Mouse (Mus musculus) large intestine, adult 2 months (tissue): ENCODE data around the gene Chit1. TPM values are rescaled to one million over a fixed set of nuclear protein-coding genes. Genes with fewer than 3 reads are reported as not detected.

ENCODE experiments used
- DNase-seq: peaks from one replicate; pipeline ENCODE4 v3.0.0-alpha.2; 2012; ENCODE audit warnings: low read depth, low spot score
- WGBS: fragments of 180-500 bp; shearing (Covaris S2); methylation state at CpG from one replicate; pipeline ENCODE4 v1.1.7; 2018; 5-methylcytosine and 5-hydroxymethylcytosine counted together
- polyA plus RNA-seq: library from polyadenylated mRNA; depleted of rRNA; stranded (reverse); fragments of >200 nt; gene quantifications from 2 replicates; pipeline ENCODE4 v1.2.3, GENCODE M21; 2012; rRNA removed

Chit1 gene
- not detected in 2 replicates for polyA plus RNA-seq

DNA sequence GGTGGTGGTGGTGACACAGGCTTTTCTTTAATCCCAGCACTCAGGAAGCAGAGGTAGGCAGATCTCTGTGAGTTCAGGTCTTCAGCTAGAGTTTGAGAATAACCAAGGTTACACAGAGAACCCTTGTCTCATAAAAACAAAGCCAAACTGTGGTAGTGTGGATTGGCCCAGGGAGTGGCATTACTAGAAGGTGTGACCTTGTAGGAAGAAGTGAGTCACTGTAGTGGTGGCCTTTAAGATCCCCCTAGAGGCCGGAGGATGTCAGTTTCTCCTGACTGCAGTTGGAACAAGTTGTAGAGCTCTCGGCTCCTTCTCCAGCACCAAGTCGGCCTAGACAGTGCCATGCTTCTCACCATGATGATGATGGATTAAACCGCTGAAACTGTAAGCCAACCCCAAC lies at the start of gene Chit1:
Chit1 (plus strand) TSS at position 264 of the 400 bp plus-strand sequence.
- WGBS, result 65% methylated on average over 4 of the region's 4 CpGs
- no peak for DNase-seq

DNA sequence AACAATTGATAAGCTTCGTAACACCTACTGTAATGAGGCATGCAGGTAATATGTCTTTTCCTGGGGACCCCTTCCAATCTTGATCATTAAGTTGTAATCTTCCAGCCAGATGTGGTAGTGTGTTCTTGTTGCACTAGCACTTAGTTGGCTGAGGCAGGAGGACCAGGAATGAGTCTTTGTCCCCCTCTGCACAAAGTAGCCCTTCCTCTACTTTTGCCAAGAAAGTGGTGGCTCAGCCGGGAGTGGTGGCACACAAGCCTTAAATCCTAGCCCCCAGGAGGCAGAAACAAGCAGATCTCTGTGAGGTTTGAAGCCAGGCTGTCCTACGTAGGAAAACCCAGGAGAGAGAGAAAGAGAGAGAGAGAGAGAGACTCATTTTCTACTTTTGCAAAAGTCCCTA lies 49.1 kb upstream of the Chit1 start:
- no peak for DNase-seq
- WGBS, result 70% methylated on average over 3 of the region's 3 CpGs

DNA sequence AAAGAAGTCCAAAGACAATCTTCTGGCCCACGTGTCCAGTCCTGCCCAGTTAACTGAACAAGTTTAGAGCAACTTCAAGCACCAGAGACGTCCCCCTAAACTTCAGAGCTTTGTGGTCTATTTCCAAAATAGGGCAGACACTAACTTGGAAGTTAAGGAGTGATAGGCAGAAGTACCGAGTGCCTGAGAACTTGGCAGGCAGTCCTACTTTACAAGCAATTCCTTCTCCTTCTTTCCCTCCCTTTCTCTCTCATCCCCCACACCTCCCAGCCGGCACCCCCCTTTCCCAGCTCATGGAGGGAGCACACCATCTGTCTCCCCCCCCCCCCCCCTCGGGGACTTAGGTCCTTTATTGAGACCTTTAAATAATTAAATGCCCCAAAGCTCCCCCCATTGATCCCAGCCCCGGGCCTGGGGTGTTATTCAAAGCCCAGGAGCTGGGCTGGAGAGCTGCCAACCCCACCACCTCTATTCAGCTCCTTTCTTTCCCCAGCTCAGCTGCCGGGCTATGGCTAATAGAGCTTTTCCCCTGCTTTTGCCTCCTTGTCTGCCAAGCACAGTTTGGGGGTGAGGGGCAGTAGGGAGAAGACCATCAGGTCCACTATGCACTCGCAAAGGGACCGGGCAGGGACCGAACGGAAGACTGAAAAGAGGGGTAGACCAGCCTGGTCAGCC lies 48.5 kb upstream of the Chit1 start:
- WGBS, result 25% methylated on average over 11 of the region's 11 CpGs
- DNase-seq, result no peak

DNA sequence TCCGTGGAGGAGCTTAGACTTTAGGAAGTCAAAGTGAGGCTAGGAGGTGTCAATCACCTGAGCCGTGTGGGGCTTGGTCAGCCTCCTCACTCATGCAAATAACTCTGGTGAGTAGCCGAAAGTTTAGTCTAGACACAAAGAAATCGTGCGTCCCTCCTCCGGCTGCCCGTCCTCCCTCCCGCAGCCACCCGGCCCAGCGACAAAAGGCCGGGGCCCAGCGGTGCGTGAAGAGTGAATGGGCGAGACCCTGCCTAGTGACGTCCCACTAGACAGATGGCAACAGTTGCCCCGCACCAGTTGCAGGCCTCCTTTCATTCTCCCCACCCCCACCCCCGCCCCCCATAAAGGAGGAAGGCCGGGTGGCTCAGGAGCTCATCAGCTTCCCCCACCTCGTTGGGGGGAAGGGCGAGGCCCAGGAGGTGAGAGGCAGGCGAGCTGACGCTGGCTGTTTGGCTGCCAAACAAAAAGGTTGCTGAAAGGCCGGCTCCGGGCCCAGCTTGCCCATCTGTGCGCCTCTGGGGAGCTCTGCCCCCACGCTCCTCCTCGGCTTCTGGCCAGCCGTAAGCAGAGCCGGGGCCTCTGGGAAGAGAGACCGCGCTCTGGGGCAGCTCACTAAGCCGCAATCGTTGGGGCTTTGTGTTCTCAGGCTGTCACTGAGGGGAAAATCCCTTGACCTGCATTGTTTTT lies 47.8 kb upstream of the Chit1 start:
- 9% methylated on average over 33 of the region's 33 CpGs for WGBS
- no peak for DNase-seq

DNA sequence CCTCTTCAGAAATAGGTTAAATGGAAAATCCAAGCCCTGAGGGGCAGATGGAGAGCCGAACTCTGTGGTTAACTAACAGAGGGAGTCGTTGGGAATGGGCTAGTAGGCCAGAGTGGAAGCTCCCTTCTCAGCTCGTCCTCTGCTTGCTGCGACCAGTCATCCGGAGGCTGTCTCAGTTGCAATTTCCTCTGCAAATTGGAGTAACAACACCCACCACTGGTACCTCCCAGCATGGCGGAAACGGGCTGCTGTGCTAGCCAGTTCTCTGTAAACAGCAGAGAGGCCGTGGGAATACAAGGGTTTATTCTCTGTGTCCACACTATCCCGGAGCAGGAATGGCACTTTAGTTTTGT lies 47.3 kb upstream of the Chit1 start:
- 14% methylated on average over 9 of the region's 9 CpGs for WGBS
- DNase-seq, result no peak

DNA sequence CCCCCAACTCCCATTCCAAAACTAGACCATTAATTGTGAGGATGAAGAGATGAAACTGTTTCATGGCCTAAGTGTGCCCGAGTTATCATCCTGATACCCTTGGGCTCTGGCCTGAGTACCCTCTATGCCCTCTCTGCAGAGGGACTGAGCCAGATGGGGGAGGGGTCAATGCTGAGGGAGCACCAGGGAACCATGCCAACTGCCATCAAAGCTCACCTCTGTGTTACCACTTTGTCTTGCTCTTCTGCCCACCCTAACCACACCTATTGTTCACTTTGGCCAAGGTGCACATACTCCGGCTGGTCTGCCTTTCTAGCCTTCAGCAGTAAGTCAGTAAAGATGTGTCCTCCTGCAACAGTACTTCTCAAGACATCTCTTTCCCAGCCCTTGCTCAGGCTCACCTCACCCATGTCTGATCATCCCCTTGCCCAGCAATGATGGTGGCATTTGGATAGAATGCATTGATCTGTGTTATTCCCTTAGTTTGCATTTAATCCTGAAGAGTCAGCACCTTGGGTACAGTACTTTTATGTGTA lies 46.7 kb upstream of the Chit1 start:
- 62% methylated on average over 2 of the region's 2 CpGs for WGBS
- DNase-seq, result no peak

DNA sequence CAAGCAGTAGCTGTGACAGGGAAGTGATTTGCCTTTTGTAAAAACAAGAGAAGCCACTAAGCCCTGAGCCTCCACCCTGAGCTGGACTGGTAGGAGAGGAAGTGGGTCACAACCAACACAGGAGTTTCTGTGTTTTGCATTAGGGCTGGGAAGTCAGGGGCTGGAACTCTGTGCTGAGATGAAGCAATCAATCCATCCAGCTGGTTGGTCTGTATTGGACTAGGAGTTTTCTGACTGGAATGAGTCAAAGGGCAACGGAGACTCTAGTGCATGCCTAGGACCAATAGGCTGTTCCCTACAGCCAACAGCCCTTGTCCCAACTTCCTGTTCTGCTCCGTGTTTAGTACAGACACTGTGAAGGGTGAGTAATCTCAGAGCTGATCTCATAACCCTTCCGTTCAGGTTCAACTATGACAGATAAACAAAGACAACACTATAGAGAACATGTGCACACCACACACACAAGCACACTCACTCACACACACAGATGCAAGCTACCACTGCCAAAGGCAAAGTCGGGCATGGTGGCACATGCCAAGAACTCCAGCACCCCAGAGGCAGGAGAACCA lies 45.7 kb upstream of the Chit1 start:
- WGBS, result 14% methylated on average over 4 of the region's 4 CpGs
- DNase-seq, result no peak

DNA sequence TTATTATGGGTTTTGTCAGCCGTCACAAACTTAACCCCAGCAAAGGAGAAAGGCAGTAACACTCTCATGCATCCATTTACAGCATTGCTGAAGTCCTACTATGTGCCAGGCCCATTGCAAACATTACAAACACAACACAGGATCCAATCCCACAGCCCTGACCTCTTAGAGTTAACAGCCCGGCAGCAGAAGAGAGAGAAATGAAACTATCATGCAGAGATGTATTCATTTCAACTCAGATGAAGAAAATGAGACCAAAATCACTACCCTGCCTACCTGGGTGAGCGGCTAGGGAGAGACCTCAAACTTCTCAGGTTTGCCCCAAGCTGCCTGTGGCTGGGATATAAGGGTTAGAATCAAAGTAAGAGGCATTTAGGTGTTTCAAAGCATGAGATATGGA lies 44.5 kb upstream of the Chit1 start:
- whole genome bisulfite sequencing, result 37% methylated on average over 3 of the region's 3 CpGs
- DNase-seq, result no peak

DNA sequence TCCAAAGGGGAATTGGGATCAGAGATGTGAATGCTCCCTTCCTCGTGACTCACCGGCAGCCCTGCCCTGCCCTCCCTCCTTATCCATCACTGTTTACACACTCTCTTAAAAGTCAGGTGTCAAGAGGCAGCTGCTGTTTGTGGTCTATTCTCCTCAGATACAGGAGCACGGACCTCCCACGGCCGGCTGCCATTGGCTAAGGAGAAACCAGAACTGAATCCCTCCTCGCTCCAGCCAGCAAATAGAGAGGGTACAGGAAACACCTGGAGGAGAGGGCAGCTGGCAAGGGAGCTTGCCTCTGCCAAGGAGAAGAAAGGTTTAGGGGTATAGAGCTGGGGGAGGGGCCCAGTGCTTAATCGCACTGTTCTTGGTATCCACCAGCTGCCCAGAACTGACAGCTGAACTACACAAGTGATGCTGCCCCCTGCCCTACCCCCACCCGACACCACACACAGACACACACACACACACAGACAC lies 43.9 kb upstream of the Chit1 start:
- 7% methylated on average over 8 of the region's 8 CpGs for WGBS
- DNase-seq, result no peak

DNA sequence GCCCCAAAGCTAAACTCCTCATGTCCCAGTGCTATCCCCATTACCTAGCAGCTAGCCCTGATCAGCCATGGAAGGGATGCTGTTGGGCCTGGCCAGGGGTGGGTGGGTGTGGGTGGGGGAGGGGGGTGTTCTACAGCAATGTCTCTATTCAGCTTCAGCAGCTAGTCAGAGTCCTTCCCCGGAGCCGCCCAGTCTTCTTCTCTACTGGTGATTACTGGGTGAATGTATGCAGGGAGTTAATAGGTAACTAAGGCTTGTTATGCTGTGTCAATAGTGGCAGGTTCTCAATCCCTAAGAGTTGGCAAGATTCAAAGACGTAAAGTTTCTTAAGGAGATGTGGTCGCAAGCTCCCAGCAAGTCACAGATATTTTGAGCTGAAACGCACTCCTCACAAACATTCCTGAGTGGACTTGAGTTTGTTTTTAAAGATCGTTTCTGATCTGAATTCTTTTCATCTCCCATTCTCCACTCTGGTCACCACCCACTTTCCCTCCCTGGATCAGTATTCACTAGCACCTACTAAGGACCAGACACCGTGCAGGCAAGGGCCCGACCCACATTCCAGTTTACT lies 40.9 kb upstream of the Chit1 start:
- 26% methylated on average over 8 of the region's 8 CpGs for WGBS
- no peak for DNase-seq

DNA sequence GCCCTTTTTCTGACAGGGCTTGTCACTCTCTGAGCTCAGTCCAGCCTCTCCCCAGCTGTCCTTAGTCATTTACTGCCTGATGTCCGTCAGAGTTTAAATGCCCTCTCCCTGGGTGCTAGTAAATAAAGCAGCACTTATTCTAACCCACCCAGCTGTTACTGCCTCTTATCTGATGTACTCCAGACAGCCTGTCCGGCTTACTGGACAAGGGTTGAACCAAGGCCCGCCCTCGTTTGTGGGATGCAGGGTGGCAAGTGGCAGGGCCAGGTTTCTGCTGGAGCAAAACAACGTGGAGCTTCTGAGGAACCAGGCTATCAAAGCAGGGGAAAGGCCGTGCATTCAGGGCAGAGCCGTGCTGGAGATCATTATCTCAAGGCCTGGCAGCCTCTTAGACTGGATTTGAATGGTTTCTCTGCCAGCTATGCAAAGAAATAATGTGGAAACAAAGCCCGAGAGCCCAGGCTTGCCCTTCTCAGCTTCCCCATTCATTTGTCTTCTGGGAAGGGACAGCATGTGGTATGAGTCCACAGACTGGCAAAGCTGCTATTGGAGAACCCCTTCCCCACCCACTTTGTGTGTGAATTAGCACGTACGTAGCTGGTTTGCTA lies 39.5 kb upstream of the Chit1 start:
- WGBS, result 25% methylated on average over 10 of the region's 10 CpGs
- DNase-seq, result no peak

DNA sequence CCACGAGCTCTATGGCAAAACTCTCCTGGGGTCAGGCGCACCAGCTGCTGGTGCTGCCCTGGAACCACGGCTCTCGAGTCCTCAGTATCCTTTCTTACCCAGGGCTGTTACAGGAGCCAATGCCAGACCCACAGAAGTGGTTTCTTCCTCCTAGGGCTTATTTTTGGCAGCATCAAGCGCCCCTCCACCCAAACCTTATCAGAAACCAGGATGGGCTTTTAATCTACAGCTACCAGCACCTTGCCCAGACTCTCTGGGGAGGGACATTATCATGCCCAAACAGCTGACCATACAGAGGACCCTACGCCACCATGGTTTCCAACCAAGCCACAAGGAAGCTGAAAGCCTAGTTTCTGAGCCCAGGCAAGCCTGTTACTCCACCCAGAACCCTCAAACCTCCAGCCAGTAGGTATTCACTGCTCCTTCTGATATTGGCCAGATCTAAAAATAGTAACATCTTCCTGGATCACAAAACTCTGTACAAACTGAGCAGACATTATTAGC lies 37.9 kb upstream of the Chit1 start:
- 80% methylated on average over 6 of the region's 6 CpGs for WGBS
- no peak for DNase-seq

DNA sequence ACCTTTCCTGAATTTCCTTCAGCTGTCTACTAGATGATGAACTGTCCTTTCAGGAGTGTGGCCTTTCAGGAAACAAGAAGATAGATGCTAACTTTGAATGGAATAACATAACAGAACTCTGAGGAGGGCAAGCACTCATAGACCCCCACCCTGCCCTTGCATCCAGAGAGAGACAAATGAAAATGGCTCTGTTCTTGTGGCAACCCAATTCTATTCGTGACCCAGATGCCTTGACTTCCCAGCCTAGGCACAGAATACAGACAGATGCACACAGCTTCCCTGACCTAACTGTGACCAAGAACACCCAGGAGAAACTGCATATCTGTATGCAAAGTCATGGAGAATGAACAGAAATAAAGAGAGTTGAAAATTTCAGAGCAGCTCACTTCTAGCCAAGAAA lies 37.4 kb upstream of the Chit1 start:
- WGBS, result 79% methylated on average over 1 of the region's 1 CpGs

DNA sequence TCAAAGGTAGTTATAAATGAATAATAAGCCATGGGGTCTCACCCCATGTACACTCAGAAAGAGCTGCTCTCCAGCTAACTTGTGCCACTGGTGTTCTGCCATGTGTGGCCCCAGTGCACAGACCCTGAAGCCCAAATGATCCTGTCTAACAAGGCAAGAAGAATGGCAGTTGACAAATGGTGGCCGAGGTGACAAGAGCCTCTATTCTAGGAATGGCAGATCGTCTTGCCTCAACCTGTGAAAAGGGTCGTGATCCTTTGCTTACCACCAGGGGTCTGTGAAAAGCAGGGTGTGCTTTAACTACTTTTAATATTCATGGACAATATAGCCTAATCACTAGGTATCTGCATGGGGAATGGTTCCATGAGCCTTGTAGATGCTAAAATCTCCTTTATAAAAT lies 36.9 kb upstream of the Chit1 start:
- WGBS, result 83% methylated on average over 3 of the region's 3 CpGs

More for the DNA sequence above, 37.4 kb upstream of the Chit1 start:
- no peak for DNase-seq

DNA sequence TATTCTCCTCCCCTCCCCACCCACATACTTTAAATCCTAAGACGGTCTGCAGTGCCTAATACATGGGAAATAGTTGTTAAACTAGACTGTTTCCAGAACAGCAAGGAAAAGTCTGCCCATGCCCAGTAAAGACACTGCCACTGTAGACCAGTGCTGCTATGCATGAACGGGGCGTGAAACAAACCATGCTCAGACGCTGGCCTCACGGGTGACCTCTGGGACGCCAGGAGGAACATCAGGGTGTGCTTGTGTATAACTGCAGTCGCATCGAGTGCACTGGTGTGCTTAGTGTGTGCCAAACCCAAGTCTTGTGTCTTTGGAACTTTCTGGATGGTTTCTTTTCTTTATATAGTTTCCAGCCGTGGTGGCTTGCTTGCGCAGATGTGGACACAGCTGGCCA lies 36.4 kb upstream of the Chit1 start:
- DNase-seq, result no peak
- 70% methylated on average over 10 of the region's 10 CpGs for WGBS

More for the DNA sequence above, 36.9 kb upstream of the Chit1 start:
- DNase-seq, result no peak

DNA sequence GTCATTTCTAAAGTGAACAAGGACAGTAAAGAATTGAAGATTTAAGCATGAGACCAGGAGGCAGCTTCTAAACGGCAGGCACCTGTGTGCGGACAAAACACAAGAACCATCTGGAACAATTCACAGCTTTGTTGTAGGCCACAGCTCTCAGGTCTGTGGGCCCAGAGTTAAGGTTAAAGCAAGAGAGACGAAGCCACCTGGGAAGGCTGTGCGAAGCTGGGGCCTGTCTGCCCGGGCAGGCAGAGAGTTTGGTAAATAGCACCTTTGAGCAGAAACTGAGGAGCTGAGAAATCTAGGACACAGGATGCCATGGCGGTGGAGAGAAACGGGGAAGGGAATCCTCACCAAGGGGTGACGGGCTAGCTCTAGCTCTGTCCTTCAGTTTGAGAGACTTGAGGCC lies 35.5 kb upstream of the Chit1 start:
- WGBS, result 81% methylated on average over 8 of the region's 8 CpGs
- no peak for DNase-seq

DNA sequence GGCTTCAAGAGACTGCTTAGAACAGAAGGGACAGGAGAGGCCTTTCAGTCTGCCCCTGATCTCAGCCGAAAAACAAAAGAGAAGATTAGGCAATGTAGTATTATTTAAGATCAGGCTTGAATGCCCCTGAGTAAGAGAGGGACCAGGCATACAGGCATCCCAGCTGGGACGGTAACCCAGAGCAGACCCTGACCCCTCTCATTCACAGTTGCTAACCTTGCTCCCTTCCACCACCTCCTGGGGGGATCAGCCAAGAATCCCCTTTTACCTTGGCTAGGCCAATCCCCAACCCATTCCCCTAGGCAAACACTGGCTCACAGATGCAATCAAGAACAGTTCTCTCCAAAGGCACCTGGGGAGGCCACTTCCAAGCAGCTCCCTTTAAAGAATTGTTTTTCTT lies 34.3 kb upstream of the Chit1 start:
- no peak for DNase-seq
- WGBS, result 74% methylated on average over 2 of the region's 2 CpGs

DNA sequence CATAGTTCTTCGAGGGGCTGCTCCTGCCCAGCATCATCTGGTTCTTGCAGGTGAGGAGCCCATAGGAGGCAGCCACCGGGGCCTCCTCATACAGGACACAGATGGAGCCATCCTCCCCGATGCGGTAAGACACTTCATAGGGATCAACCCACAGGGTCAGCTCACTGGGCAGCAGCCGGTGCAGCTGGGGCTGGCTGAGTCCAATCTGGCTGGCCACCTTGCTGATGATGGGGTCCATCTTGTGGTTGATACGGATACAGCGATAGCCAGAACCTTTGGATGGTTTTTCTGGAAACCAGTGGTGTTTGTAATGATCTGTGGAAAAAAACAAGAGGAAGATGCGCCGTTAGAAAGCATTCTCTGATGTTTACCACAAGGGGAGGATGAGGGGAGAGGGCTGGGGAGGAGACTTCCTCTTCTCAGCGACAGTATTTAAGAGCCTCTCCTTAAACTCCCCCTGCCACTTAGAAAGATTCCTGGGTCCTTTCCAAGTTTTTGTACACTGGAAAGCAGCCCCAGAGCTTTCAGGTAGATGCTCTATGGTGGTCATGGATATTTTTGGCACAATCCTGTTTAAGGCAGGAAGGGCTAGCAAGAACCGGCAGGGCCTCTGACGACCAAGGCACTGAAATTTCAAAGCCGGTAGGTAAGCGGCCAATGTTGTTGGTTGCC lies 33.5 kb upstream of the Chit1 start:
- no peak for DNase-seq
- 18% methylated on average over 14 of the region's 14 CpGs for WGBS

DNA sequence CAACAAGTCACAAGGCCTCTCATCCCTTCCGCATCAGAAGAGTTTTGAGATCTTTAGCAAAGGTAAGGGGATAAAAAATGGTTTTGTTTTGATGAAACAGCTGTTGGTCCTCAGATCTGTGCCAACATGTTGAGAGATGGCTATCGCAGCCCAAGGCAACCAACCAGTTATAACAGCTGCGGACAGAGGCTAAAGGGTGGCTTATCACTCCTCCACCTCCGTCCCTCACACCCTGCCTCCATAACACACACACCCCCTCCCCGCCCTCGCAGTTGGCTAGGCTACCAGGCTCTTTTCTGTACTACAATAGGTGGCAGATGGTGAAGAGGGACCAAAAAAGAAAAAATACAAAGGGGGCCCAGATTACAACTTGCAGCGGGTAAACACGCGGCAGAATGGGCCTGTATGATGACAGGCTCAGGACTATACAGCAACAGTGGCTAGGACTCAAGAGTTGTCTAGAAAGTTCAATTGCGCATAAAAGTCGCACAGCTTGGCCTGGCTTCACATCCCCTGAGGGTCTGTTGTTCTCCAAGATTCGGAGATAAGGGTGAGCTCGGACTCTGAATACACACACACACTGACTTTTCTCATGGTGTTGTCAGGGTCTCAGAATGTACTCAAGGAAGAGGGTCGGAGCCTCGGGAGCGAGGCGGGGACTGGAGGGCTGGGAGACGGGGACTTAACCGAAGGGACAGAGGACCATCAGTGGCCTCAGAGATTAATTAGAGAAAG lies 32.8 kb upstream of the Chit1 start:
- WGBS, result 1% methylated on average over 19 of the region's 19 CpGs

More for the DNA sequence above, 32.8 kb upstream of the Chit1 start:
- DNase-seq, result no peak
